Mouse (Mus musculus) MEL (cell line): ENCODE results near the gene Rpl10.

Experiments used
- CTCF ChIP-seq, 3 experiments: IDR thresholded peaks in 2 of 3; conservative IDR thresholded peaks in 1 of 3; 2 replicates each; pipeline ENCODE4 v1.5.1; 2011 to 2012; ENCODE audit warnings: low read length in 3 of 3, low read depth in 2 of 3, mild to moderate bottlenecking in 2 of 3, improper control_type of control experiment in 1 of 3, inconsistent platforms in 1 of 3, mixed read lengths in 1 of 3, moderate library complexity in 1 of 3; ENCODE audit not compliant: control insufficient read depth in 1 of 3, insufficient read depth in 1 of 3, poor library complexity in 1 of 3, severe bottlenecking in 1 of 3
- ETS1 ChIP-seq: IDR thresholded peaks from 2 replicates; pipeline ENCODE4 v1.6.1; 2012; ENCODE audit warnings: low read depth, mild to moderate bottlenecking, inconsistent platforms, low read length, improper control_type of control experiment, moderate library complexity
- USF1 ChIP-seq: IDR thresholded peaks from 2 replicates; pipeline ENCODE4 v1.6.1; 2014; ENCODE audit warnings: low read depth, mild to moderate bottlenecking, inconsistent platforms, low read length, improper control_type of control experiment, moderate library complexity
- ZC3H11A ChIP-seq: IDR thresholded peaks from 2 replicates; pipeline ENCODE4 v1.6.1; 2012; ENCODE audit warnings: low read depth, mild to moderate bottlenecking, inconsistent platforms, low read length, improper control_type of control experiment

DNA sequence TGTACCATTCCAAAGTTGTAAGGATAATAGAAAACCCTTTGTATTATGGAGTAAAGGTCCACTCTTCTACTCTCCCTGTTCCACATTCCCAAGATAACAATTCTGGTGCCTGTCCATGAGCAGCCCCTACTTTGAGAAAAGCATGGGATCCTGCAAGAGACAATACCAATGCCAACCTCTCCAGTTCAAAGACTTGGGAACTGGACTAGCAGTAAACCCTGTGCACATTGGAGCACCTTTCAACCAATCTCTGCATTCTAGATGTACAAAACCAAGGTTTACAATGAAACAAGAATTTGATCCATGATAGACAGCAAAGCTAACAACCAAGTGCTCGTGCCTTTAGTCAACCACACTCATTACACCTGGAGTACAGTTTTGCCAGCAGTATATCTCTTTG lies 25.5 kb upstream of the Rpl10 start:
- TF ChIP-seq ETS1 = no peak
- no peak for TF ChIP-seq USF1
- TF ChIP-seq CTCF (IDR thresholded peaks at IDR 0.05 in 2 of 3, conservative IDR thresholded peaks at IDR 0.05 in 1 of 3; ENCODE audit: control insufficient read depth in 1 of 3, insufficient read depth in 1 of 3, low read depth in 2 of 3, low read length in 3 of 3, poor library complexity in 1 of 3, severe bottlenecking in 1 of 3) = no peak
- no peak for TF ChIP-seq ZC3H11A
